Mouse (Mus musculus): ENCODE data around the gene Igfn1.

The Igfn1 gene

GRCm38 (mm10) chr1:136006292-136006748 is at the start of gene Igfn1:
Gene Igfn1 (minus strand): TSS chr1:136006342.
- DNase-seq (ENCODE audit: low read depth, low spot score) = no peak

GRCm38 (mm10) chr1:136055771-136056170 is 49.6 kb upstream of the Igfn1 start:
- DNase-seq (ENCODE audit: low read depth, low spot score) = peak; percentile 89

GRCm38 (mm10) chr1:136052547-136052946 is 46.4 kb upstream of the Igfn1 start, which contains the start of gene Cacna1s:
Gene Cacna1s (plus strand): TSS chr1:136052750.
- DNase-seq (ENCODE audit: low read depth, low spot score) = no peak

- DNase-seq (ENCODE audit: low read depth, low spot score) = peak; percentile 80
These were observed 45.3 kb upstream of the Igfn1 start for GRCm38 (mm10) chr1:136051465-136051864.

GRCm38 (mm10) chr1:136051013-136051315 is 44.8 kb upstream of the Igfn1 start:
- no peak for DNase-seq (ENCODE audit: low read depth, low spot score)

- no peak for DNase-seq (ENCODE audit: low read depth, low spot score)
These were observed 44.3 kb upstream of the Igfn1 start, which contains the start of gene Ascl5 for GRCm38 (mm10) chr1:136050312-136051012. Gene Ascl5 (plus strand): TSS chr1:136050804.

- no peak for DNase-seq (ENCODE audit: low read depth, low spot score)
These were observed 41.8 kb upstream of the Igfn1 start for GRCm38 (mm10) chr1:136047894-136048293.

- DNase-seq (ENCODE audit: low read depth, low spot score) = no peak
These were observed 41.3 kb upstream of the Igfn1 start for GRCm38 (mm10) chr1:136047432-136047831.

- no peak for DNase-seq (ENCODE audit: low read depth, low spot score)
These were observed 39.6 kb upstream of the Igfn1 start for GRCm38 (mm10) chr1:136045774-136046173.

GRCm38 (mm10) chr1:136040874-136041273 is 34.7 kb upstream of the Igfn1 start:
- DNase-seq (ENCODE audit: low read depth, low spot score) = no peak

GRCm38 (mm10) chr1:136040452-136040851 is 34.3 kb upstream of the Igfn1 start:
- DNase-seq (ENCODE audit: low read depth, low spot score) = no peak

GRCm38 (mm10) chr1:136038746-136039538 is 32.8 kb upstream of the Igfn1 start:
- peak; percentile 68 for DNase-seq (ENCODE audit: low read depth, low spot score)

GRCm38 (mm10) chr1:136032961-136033360 is 26.8 kb upstream of the Igfn1 start:
- DNase-seq (ENCODE audit: low read depth, low spot score) = no peak

GRCm38 (mm10) chr1:136031697-136032096 is 25.6 kb upstream of the Igfn1 start:
- DNase-seq (ENCODE audit: low read depth, low spot score) = no peak

- no peak for DNase-seq (ENCODE audit: low read depth, low spot score)
These were observed 24.1 kb upstream of the Igfn1 start for GRCm38 (mm10) chr1:136030201-136030600.

- DNase-seq (ENCODE audit: low read depth, low spot score) = no peak
These were observed 12.4 kb upstream of the Igfn1 start for GRCm38 (mm10) chr1:136018390-136019189.

- peak; percentile 96 for DNase-seq (ENCODE audit: low read depth, low spot score)
These were observed 11.8 kb upstream of the Igfn1 start for GRCm38 (mm10) chr1:136017907-136018313.

GRCm38 (mm10) chr1:136017307-136017706 is 11.2 kb upstream of the Igfn1 start:
- no peak for DNase-seq (ENCODE audit: low read depth, low spot score)

- no peak for DNase-seq (ENCODE audit: low read depth, low spot score)
These were observed 8.8 kb upstream of the Igfn1 start for GRCm38 (mm10) chr1:136014796-136015502.

GRCm38 (mm10) chr1:136013513-136013912 is 7.4 kb upstream of the Igfn1 start:
- DNase-seq (ENCODE audit: low read depth, low spot score) = no peak

- DNase-seq (ENCODE audit: low read depth, low spot score) = no peak
These were observed 4.1 kb upstream of the Igfn1 start for GRCm38 (mm10) chr1:136010247-136010646.

Measured in telencephalon, adult 2 months (tissue).